8 mouse cellular contexts compared by ENCODE assay signal in genomic region chrX:145504717-145505415, GRCm38 (mm10). TPM values are rescaled to one million over a fixed set of nuclear protein-coding genes. Genes with fewer than 3 reads are reported as not detected.
DNase-seq lines count a peak whose midpoint lies in the region; ATAC-seq lines count a peak whose summit lies in the region.

Amot (minus strand) TSS chrX:145505181.

- peak within 1 kb of the TSS; percentile 39 for H3K4me3 ChIP-seq in forebrain, embryonic 11.5 days (ENCODE audit: low read depth, low read length)
- H3K4me3 ChIP-seq in heart, embryonic 15.5 days = peak within 1 kb of the TSS; percentile 63
- peak within 1 kb of the TSS; percentile 60 for H3K4me3 ChIP-seq in liver, embryonic 16.5 days (ENCODE audit: low read depth, low read length)
- peak within 1 kb of the TSS; percentile 46 for H3K4me3 ChIP-seq in neural tube, embryonic 12.5 days

- no peaks in the 10 kb centered on the region for H3K36me3 ChIP-seq in forebrain, embryonic 11.5 days (ENCODE audit: control insufficient read depth, insufficient read depth, low read length)
- no peaks in the 10 kb centered on the region for H3K36me3 ChIP-seq in heart, embryonic 15.5 days
- H3K36me3 ChIP-seq in liver, embryonic 16.5 days (ENCODE audit: control insufficient read depth, insufficient read depth) = no peaks in the 10 kb centered on the region
- no peaks in the 10 kb centered on the region for H3K36me3 ChIP-seq in neural tube, embryonic 12.5 days

- peak; percentile 95 for ATAC-seq in forebrain, embryonic 11.5 days (replicated peaks; ENCODE audit: low FRiP score)
- ATAC-seq in heart, embryonic 15.5 days (replicated peaks; ENCODE audit: insufficient number of reproducible peaks, insufficient read depth, low FRiP score, low read depth) = peak; percentile 94
- peak; percentile 93 for ATAC-seq in liver, embryonic 16.5 days (ENCODE audit: low read depth)
- ATAC-seq in neural tube, embryonic 12.5 days (ENCODE audit: low FRiP score, low read depth) = peak; percentile 94

- H3K9me3 ChIP-seq in forebrain, embryonic 11.5 days (ENCODE audit: control insufficient read depth, low read length) = no peaks in the 10 kb centered on the region
- H3K9me3 ChIP-seq in heart, embryonic 15.5 days (replicated peaks) = no peaks in the 10 kb centered on the region
- no peaks in the 10 kb centered on the region for H3K9me3 ChIP-seq in liver, embryonic 16.5 days (replicated peaks; ENCODE audit: control insufficient read depth, low read length)
- no peaks in the 10 kb centered on the region for H3K9me3 ChIP-seq in neural tube, embryonic 12.5 days

- peak; percentile 7 to 12 for DNase-seq in CD8-positive naive resting alpha-beta T cell, adult 2 months (ENCODE audit: low read depth in 2 of 2, low spot score in 2 of 2)
- peak; percentile 60 for DNase-seq in c-Kit-positive CD71-positive TER-119-negative erythroid progenitor cells, embryonic 14.5 days (ENCODE audit: low read depth)
- DNase-seq in forebrain, embryonic 11.5 days (ENCODE audit: low spot score) = peak; percentile 91
- peak; percentile 91 to 94 for DNase-seq in kidney, postnatal 25 days
- DNase-seq in telencephalon, adult 2 months (ENCODE audit: low read depth, low spot score) = peak; percentile 22

- H3K27ac ChIP-seq in forebrain, embryonic 11.5 days (ENCODE audit: low read depth, low read length) = peak within 1 kb of the TSS; percentile 27; the same call in 1 of the 2 replicates
- H3K27ac ChIP-seq in heart, embryonic 15.5 days = peak within 1 kb of the TSS; percentile 70
- H3K27ac ChIP-seq in liver, embryonic 16.5 days (ENCODE audit: low read length) = peak within 1 kb of the TSS; percentile 63
- H3K27ac ChIP-seq in neural tube, embryonic 12.5 days = no peak within 1 kb of the TSS

- no peaks in the 10 kb centered on the region for H3K27me3 ChIP-seq in forebrain, embryonic 11.5 days (ENCODE audit: control insufficient read depth, insufficient read depth, low read length)
- H3K27me3 ChIP-seq in heart, embryonic 15.5 days = no peaks in the 10 kb centered on the region
- no peaks in the 10 kb centered on the region; the same call in 1 of the 2 replicates for H3K27me3 ChIP-seq in liver, embryonic 16.5 days (ENCODE audit: control insufficient read depth, insufficient read depth, low read depth, low read length)
- no peaks in the 10 kb centered on the region for H3K27me3 ChIP-seq in neural tube, embryonic 12.5 days (replicated peaks)

- H3K4me1 ChIP-seq in forebrain, embryonic 11.5 days (replicated peaks; ENCODE audit: control insufficient read depth, insufficient read depth, low read length) = no peaks in the 10 kb centered on the region
- H3K4me1 ChIP-seq in heart, embryonic 15.5 days (replicated peaks) = no peaks in the 10 kb centered on the region; the same call in 1 of the 2 replicates
- no peaks in the 10 kb centered on the region for H3K4me1 ChIP-seq in liver, embryonic 16.5 days (ENCODE audit: control insufficient read depth, low read depth, low read length)
- H3K4me1 ChIP-seq in neural tube, embryonic 12.5 days = no peaks in the 10 kb centered on the region

- 19% methylated on average over 34 of the region's 34 CpGs for WGBS in forebrain, embryonic 11.5 days
- WGBS in heart, embryonic 15.5 days = 9% methylated on average over 34 of the region's 34 CpGs
- WGBS in liver, embryonic 16.5 days (ENCODE audit: insufficient replicate concordance) = 12% methylated on average over 32 of the region's 34 CpGs
- WGBS in neural tube, embryonic 12.5 days = 14% methylated on average over 34 of the region's 34 CpGs

- H3K9ac ChIP-seq in forebrain, embryonic 11.5 days (ENCODE audit: low read length) = peak within 1 kb of the TSS; percentile 49
- peak within 1 kb of the TSS; percentile 44 for H3K9ac ChIP-seq in heart, embryonic 15.5 days
- peak within 1 kb of the TSS; percentile 54 for H3K9ac ChIP-seq in liver, embryonic 16.5 days (ENCODE audit: low read depth, low read length)
- peak within 1 kb of the TSS; percentile 61 for H3K9ac ChIP-seq in neural tube, embryonic 12.5 days

- peak within 1 kb of the TSS; percentile 47 for H3K4me2 ChIP-seq in forebrain, embryonic 11.5 days (ENCODE audit: low read depth, low read length, severe bottlenecking)
- H3K4me2 ChIP-seq in heart, embryonic 15.5 days = peak within 1 kb of the TSS; percentile 83
- H3K4me2 ChIP-seq in liver, embryonic 16.5 days (ENCODE audit: low read depth, low read length) = peak within 1 kb of the TSS; percentile 78
- peak within 1 kb of the TSS; percentile 59 for H3K4me2 ChIP-seq in neural tube, embryonic 12.5 days (replicated peaks)

RNA-seq across cellular contexts. Expression of gene Amot, which starts in this region (rescaled TPM):
- 17.2 and 17.5 TPM in 2 replicates for polyA plus RNA-seq in forebrain, embryonic 11.5 days (2014; fragmentation: Nextera tagmentation; extraction: Ambion mirVana)
- 4.6 and 7.0 TPM in 2 replicates for polyA plus RNA-seq in heart, embryonic 15.5 days (2015; fragmentation: Nextera tagmentation; extraction: Ambion mirVana)
- 5.8 and 6.0 TPM in 2 replicates for polyA plus RNA-seq in liver, embryonic 16.5 days (2015; fragmentation: Nextera tagmentation; extraction: Ambion mirVana)
- 16.7 and 19.8 TPM in 2 replicates for polyA plus RNA-seq in neural tube, embryonic 12.5 days (2016; fragmentation: Nextera tagmentation; extraction: Ambion mirVana)

Comparison
In these comparisons a context has a peak if more than half of its experiments do, and no peak if none do; other contexts are left out.
1. DNase-seq: peak in every context shown above with its lines; median percentile 92 in kidney, postnatal 25 days; 91 in forebrain, embryonic 11.5 days; 60 in c-Kit-positive CD71-positive TER-119-negative erythroid progenitor cells, embryonic 14.5 days; 22 in telencephalon, adult 2 months; 10 in CD8-positive naive resting alpha-beta T cell, adult 2 months.